Mouse (Mus musculus) WW6 (cell line): ENCODE measurements around the gene Wdr20.

Experiments
- DNase-seq: peaks from one replicate; pipeline ENCODE4 v3.0.0-alpha.2; 2013; ENCODE audit warnings: low read depth, low spot score

Wdr20 gene

GRCm38 (mm10) chr12:110779296-110779695, 41.6 kb downstream of the Wdr20 start:
- no peak for DNase-seq

- no peak for DNase-seq
Observed at GRCm38 (mm10) chr12:110781181-110781580, 43.4 kb downstream of the Wdr20 start.

GRCm38 (mm10) chr12:110782278-110782677, 44.5 kb downstream of the Wdr20 start:
- no peak for DNase-seq

GRCm38 (mm10) chr12:110784211-110784610, 46.5 kb downstream of the Wdr20 start:
- no peak for DNase-seq

- DNase-seq = no peak
Observed at GRCm38 (mm10) chr12:110786243-110786642, 48.5 kb downstream of the Wdr20 start.

- no peak for DNase-seq
Observed at GRCm38 (mm10) chr12:110790580-110790979, 52.8 kb downstream of the Wdr20 start.

- DNase-seq = no peak
Observed at GRCm38 (mm10) chr12:110791026-110791425, 53.3 kb downstream of the Wdr20 start.

GRCm38 (mm10) chr12:110795035-110795434, 57.3 kb downstream of the Wdr20 start:
- DNase-seq = no peak

- DNase-seq = no peak
Observed at GRCm38 (mm10) chr12:110796748-110797147, 59.0 kb downstream of the Wdr20 start.

- DNase-seq = no peak
Observed at GRCm38 (mm10) chr12:110797202-110797601, 59.5 kb downstream of the Wdr20 start.

GRCm38 (mm10) chr12:110797842-110798431, 60.2 kb downstream of the Wdr20 start:
- DNase-seq = no peak

GRCm38 (mm10) chr12:110799226-110799625, 61.5 kb downstream of the Wdr20 start:
- DNase-seq = no peak

- DNase-seq = no peak
Observed at GRCm38 (mm10) chr12:110801876-110802464, 64.2 kb downstream of the Wdr20 start.

GRCm38 (mm10) chr12:110802674-110803297, 65.0 kb downstream of the Wdr20 start:
- DNase-seq = no peak

- DNase-seq = no peak
Observed at GRCm38 (mm10) chr12:110804261-110804660, 66.5 kb downstream of the Wdr20 start.

GRCm38 (mm10) chr12:110806301-110806970, 68.7 kb downstream of the Wdr20 start:
- DNase-seq = no peak

GRCm38 (mm10) chr12:110808430-110808829, 70.7 kb downstream of the Wdr20 start:
- no peak for DNase-seq

- no peak for DNase-seq
Observed at GRCm38 (mm10) chr12:110808848-110809247, 71.1 kb downstream of the Wdr20 start.

- no peak for DNase-seq
Observed at GRCm38 (mm10) chr12:110813132-110813531, 75.4 kb downstream of the Wdr20 start.

- DNase-seq = no peak
Observed at GRCm38 (mm10) chr12:110813624-110814023, 75.9 kb downstream of the Wdr20 start.

GRCm38 (mm10) chr12:110814924-110815323, 77.2 kb downstream of the Wdr20 start:
- DNase-seq = no peak

GRCm38 (mm10) chr12:110816833-110817232, 79.1 kb downstream of the Wdr20 start:
- DNase-seq = no peak

GRCm38 (mm10) chr12:110819367-110819766, 81.6 kb downstream of the Wdr20 start:
- DNase-seq = no peak
